Mouse (Mus musculus) activated CD4-positive, CD25-positive, alpha-beta regulatory T cell (primary cell): Measurements from ENCODE around the gene Polr2h. TPM values are rescaled to one million over a fixed set of nuclear protein-coding genes. Genes with fewer than 3 reads are reported as not detected.

Experiments used
- polyA plus RNA-seq, 2 experiments: library from polyadenylated mRNA; unstranded; fragments of 100-300 nt; shearing (Covaris generic); gene quantifications; one replicate each; pipeline ENCODE4 v1.2.1; 2017

Polr2h gene
- 10 to 100 TPM; 50.0 to 67.7 TPM for polyA plus RNA-seq

DNA sequence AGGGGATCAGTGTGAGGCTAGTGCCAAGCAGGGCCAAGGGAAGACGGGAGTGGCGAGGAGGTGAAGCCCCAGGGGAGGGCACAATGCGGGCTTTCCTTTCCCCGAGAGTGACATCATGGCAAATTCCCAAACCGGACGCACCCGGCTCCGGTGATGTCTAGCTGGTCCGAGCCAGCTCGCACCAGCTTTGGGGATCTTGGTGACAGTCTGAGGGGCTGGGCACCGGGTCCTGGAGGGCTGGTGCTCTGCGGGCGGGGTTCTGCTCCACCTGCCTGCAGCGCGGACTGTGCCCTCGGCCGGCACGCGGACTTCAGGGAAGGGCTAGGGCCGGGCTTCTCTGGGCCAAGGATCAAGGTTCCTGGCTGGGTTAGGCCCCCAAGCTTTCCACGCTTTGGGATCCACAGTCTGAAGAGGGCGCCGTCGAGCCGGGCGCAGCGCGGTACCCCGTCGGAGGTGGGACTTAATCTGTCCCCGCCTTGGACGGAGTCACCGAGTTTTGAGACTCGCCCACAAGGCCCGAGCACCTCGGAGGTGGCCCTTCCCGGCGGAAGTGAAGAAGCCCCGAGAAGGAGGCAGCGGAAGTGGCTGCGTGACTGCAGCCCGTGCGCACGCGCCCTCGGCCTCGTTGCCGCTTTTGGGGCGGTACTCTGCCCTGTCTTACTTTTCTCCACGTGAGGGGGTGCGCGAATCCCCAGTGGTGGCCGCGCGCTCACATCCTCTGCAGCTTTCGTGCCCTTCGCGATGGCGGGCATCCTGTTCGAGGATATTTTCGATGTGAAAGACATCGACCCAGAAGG lies at the start of gene Polr2h, which contains the start of gene Clcn2:
Polr2h (plus strand) TSS at position 485 of the 797 bp plus-strand sequence.
Clcn2 (minus strand) TSS at position 566 of the 797 bp plus-strand sequence.

DNA sequence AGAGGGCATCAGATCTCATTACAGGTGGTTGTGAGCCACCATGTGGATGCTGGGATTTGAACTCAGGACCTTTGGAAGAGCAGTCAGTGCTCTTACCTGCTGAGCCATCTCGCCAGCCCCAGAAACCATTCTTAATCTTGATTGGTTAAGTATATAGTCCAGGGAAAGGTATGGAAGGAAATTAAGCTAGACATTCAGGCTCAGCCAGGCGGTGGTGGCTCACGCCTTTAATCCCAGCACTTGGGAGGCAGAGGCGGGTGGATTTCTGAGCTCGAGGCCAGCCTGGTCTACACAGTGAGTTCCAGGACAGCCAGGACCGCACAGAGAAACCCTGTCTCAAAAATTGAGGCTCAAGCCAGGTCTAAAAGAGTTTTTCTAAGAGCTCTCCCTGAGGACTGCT lies 49.5 kb upstream of the Polr2h start, which contains the start of gene Eif4g1:
Eif4g1 (plus strand) TSS at position 301 of the 400 bp plus-strand sequence.

DNA sequence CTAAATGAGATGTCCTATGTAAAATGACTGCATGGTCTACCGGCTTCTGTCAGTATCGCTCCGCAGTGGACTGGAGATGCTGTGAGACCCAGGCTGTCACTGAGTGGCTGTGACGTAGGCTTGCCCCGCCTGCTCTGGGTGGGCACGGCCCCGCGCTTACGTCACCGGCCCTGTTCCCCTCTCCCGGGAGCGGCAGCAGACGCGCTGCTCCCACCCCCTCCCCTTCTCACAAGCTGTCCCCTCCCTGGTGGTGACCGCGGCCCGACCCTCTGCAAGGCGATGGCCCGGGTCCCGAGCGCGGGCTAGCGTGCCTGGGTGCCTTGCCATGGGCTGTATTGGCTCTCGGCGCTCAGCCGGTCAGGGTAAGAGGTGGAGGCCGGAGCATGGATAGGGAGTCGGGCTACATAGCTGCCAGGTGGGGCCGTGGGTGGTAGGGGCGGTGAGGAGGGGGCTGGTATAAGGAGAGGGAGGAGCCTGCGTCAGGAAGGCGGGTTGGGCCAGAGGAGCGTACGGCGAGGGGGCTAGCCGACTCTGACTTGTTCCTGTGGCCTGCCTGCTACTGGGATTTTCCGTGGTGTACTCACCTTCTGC lies 24.3 kb upstream of the Polr2h start, which contains the start of gene Fam131a:
Fam131a (plus strand) TSS at position 131 of the 591 bp plus-strand sequence.

DNA sequence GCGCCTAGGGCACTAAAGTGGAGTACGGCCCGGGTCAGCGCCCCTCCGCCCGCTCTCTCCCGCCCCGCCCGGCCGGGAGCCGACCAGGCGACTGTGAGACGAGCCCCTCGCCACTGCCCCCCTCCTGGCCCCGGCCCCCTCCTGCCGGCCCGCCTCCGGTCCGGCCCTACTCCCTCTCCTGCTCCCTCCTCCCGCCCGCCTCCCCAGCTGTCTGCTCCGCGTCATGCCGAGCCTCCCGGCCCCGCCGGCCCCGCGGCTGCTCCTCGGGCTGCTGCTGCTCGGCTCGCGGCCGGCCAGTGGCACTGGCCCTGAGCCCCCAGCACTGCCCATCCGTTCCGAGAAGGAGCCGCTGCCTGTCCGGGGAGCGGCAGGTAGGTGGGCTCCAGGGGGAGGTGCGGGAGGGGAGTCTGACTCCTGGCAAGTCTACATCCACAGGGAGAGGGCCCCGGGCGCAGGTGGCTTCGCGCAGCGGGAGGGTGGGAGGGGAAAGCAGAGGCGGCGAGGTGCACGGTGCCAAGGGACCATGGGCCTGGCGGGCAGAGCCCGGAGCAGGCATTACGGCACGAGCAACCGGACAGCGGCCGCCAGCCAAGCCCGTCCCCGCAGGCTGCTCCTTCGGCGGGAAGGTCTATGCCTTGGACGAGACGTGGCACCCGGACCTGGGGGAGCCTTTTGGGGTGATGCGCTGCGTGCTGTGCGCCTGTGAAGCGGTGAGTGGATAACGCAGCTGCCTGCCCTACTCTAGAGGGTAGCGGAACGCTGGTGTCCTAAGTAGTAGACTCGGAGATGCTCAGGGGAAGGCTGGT lies 15.7 kb downstream of the Polr2h start, which contains the start of gene Chrd:
Chrd (plus strand) TSS at position 203 of the 806 bp plus-strand sequence.

GRCm38 (mm10) chr16:20733731-20734730 lies 16.6 kb downstream of the Polr2h start, which contains the start of gene Thpo:
TSS of gene Thpo (minus strand) at chr16:20734511.

Other genes with a start within 250 kb of the Polr2h start
- gene Eif2b5, start 218.8 kb upstream of the Polr2h start, polyA plus RNA-seq: 10 to 100 TPM; 73.2 to 74.0 TPM
- 10 to 100 TPM; 20.9 to 22.7 TPM for gene Dvl3, start 200.7 kb upstream of the Polr2h start, polyA plus RNA-seq
- gene Ap2m1, start 182.2 kb upstream of the Polr2h start, polyA plus RNA-seq: 100 to 1,000 TPM; 411 to 418 TPM
- gene Abcf3, start 169.1 kb upstream of the Polr2h start, polyA plus RNA-seq: 10 to 100 TPM; 49.6 to 52.3 TPM
- not detected for gene Vwa5b2, start 128.2 kb upstream of the Polr2h start, polyA plus RNA-seq
- 10 to 100 TPM; 13.8 to 23.8 TPM for gene Eef1akmt4, start 106.1 kb upstream of the Polr2h start, polyA plus RNA-seq
- gene Gm49333, start 106.1 kb upstream of the Polr2h start, polyA plus RNA-seq: under 1 TPM in 1 of 2 experiments, not detected in 1; 0.13 TPM
- 10 to 100 TPM; 36.7 to 37.5 TPM for gene Alg3, start 105.9 kb upstream of the Polr2h start, polyA plus RNA-seq
- under 1 TPM; 0.14 to 0.41 TPM for gene Camk2n2, start 96.4 kb upstream of the Polr2h start, polyA plus RNA-seq
- gene Ece2, start 87.8 kb upstream of the Polr2h start, polyA plus RNA-seq: under 1 TPM in 1 of 2 experiments, not detected in 1; 0.07 TPM
- gene Psmd2, start 66.0 kb upstream of the Polr2h start, polyA plus RNA-seq: 100 to 1,000 TPM; 225 to 261 TPM
- gene Eif4g1, start 49.4 kb upstream of the Polr2h start, polyA plus RNA-seq: 100 to 1,000 TPM in 1 of 2 experiments, 10 to 100 TPM in 1; 81.8 to 105 TPM
- gene Fam131a, start 24.4 kb upstream of the Polr2h start, polyA plus RNA-seq: 1 to 10 TPM in 1 of 2 experiments, under 1 TPM in 1; 0.67 to 2.9 TPM
- gene Clcn2, start 81 bp downstream of the Polr2h start, polyA plus RNA-seq: 1 to 10 TPM; 2.7 to 3.2 TPM
- gene Chrd, start 15.5 kb downstream of the Polr2h start, polyA plus RNA-seq: not detected
- gene Thpo, start 16.8 kb downstream of the Polr2h start, polyA plus RNA-seq: under 1 TPM; 0.10 to 0.24 TPM